Mouse (Mus musculus): Measurements from ENCODE around the gene Hbb-bh1. TPM values are rescaled to one million over a fixed set of nuclear protein-coding genes. Genes with fewer than 3 reads are reported as not detected.
A peak's percentile ranks its signal among the peaks of the same experiment; 100 is the strongest.

Gene Hbb-bh1
- polyA plus RNA-seq (2012; rRNA removed) = 4.5 and 6.0 TPM in 2 replicates

- no peak for TF ChIP-seq POLR2A (IDR thresholded peaks at IDR 0.05; ENCODE audit: borderline replicate concordance, extremely low read depth, insufficient read depth, insufficient read length, poor library complexity, severe bottlenecking)
- TF ChIP-seq CTCF (IDR thresholded peaks at IDR 0.05; ENCODE audit: borderline replicate concordance, extremely low read depth, insufficient read depth, insufficient read length) = no peak
- no peak for DNase-seq (ENCODE audit: low read depth)
These were observed at the start of gene Hbb-bh1 for GRCm38 (mm10) chr7:103843034-103843433. Hbb-bh1 (minus strand) TSS chr7:103843164.

- DNase-seq (ENCODE audit: low read depth) = no peak
- TF ChIP-seq POLR2A (IDR thresholded peaks at IDR 0.05; ENCODE audit: borderline replicate concordance, extremely low read depth, insufficient read depth, insufficient read length, poor library complexity, severe bottlenecking) = no peak
- no peak for TF ChIP-seq CTCF (IDR thresholded peaks at IDR 0.05; ENCODE audit: borderline replicate concordance, extremely low read depth, insufficient read depth, insufficient read length)
These were observed 43.2 kb upstream of the Hbb-bh1 start, which contains the start of gene Olfr66 for GRCm38 (mm10) chr7:103886152-103886551. Olfr66 (minus strand) TSS chr7:103886252.

GRCm38 (mm10) chr7:103877093-103877492, 34.1 kb upstream of the Hbb-bh1 start:
- TF ChIP-seq POLR2A (IDR thresholded peaks at IDR 0.05; ENCODE audit: borderline replicate concordance, extremely low read depth, insufficient read depth, insufficient read length, poor library complexity, severe bottlenecking) (no peak), CTCF (IDR thresholded peaks at IDR 0.05; ENCODE audit: borderline replicate concordance, extremely low read depth, insufficient read depth, insufficient read length) (no peak)
- no peak for DNase-seq (ENCODE audit: low read depth)

- DNase-seq (ENCODE audit: low read depth) = peak; percentile 1
- TF ChIP-seq POLR2A (IDR thresholded peaks at IDR 0.05; ENCODE audit: borderline replicate concordance, extremely low read depth, insufficient read depth, insufficient read length, poor library complexity, severe bottlenecking) (no peak), CTCF (IDR thresholded peaks at IDR 0.05; ENCODE audit: borderline replicate concordance, extremely low read depth, insufficient read depth, insufficient read length) (no peak)
These were observed 31.5 kb upstream of the Hbb-bh1 start for GRCm38 (mm10) chr7:103874451-103874850.

- peak; percentile 27 for DNase-seq (ENCODE audit: low read depth)
These were observed 30.1 kb upstream of the Hbb-bh1 start for GRCm38 (mm10) chr7:103873064-103873463.

GRCm38 (mm10) chr7:103870667-103871066, 27.7 kb upstream of the Hbb-bh1 start:
- TF ChIP-seq POLR2A (IDR thresholded peaks at IDR 0.05; ENCODE audit: borderline replicate concordance, extremely low read depth, insufficient read depth, insufficient read length, poor library complexity, severe bottlenecking) (no peak), CTCF (IDR thresholded peaks at IDR 0.05; ENCODE audit: borderline replicate concordance, extremely low read depth, insufficient read depth, insufficient read length) (no peak)
- no peak for DNase-seq (ENCODE audit: low read depth)

More at GRCm38 (mm10) chr7:103873064-103873463, 30.1 kb upstream of the Hbb-bh1 start:
- TF ChIP-seq POLR2A (IDR thresholded peaks at IDR 0.05; ENCODE audit: borderline replicate concordance, extremely low read depth, insufficient read depth, insufficient read length, poor library complexity, severe bottlenecking) (no peak), CTCF (IDR thresholded peaks at IDR 0.05; ENCODE audit: borderline replicate concordance, extremely low read depth, insufficient read depth, insufficient read length) (no peak)

- no peak for DNase-seq (ENCODE audit: low read depth)
- TF ChIP-seq POLR2A (IDR thresholded peaks at IDR 0.05; ENCODE audit: borderline replicate concordance, extremely low read depth, insufficient read depth, insufficient read length, poor library complexity, severe bottlenecking) = no peak
- TF ChIP-seq CTCF (IDR thresholded peaks at IDR 0.05; ENCODE audit: borderline replicate concordance, extremely low read depth, insufficient read depth, insufficient read length) = no peak
These were observed 22.8 kb upstream of the Hbb-bh1 start for GRCm38 (mm10) chr7:103865716-103866115.

- TF ChIP-seq CTCF (IDR thresholded peaks at IDR 0.05; ENCODE audit: borderline replicate concordance, extremely low read depth, insufficient read depth, insufficient read length) (no peak), POLR2A (IDR thresholded peaks at IDR 0.05; ENCODE audit: borderline replicate concordance, extremely low read depth, insufficient read depth, insufficient read length, poor library complexity, severe bottlenecking) (no peak)
These were observed 18.6 kb upstream of the Hbb-bh1 start for GRCm38 (mm10) chr7:103861531-103861930.

GRCm38 (mm10) chr7:103860855-103861254, 17.9 kb upstream of the Hbb-bh1 start:
- TF ChIP-seq CTCF (IDR thresholded peaks at IDR 0.05; ENCODE audit: borderline replicate concordance, extremely low read depth, insufficient read depth, insufficient read length) = no peak
- TF ChIP-seq POLR2A (IDR thresholded peaks at IDR 0.05; ENCODE audit: borderline replicate concordance, extremely low read depth, insufficient read depth, insufficient read length, poor library complexity, severe bottlenecking) = no peak
- peak; percentile 8 for DNase-seq (ENCODE audit: low read depth)

More at GRCm38 (mm10) chr7:103861531-103861930, 18.6 kb upstream of the Hbb-bh1 start:
- DNase-seq (ENCODE audit: low read depth) = no peak

- TF ChIP-seq POLR2A (IDR thresholded peaks at IDR 0.05; ENCODE audit: borderline replicate concordance, extremely low read depth, insufficient read depth, insufficient read length, poor library complexity, severe bottlenecking) (no peak), CTCF (IDR thresholded peaks at IDR 0.05; ENCODE audit: borderline replicate concordance, extremely low read depth, insufficient read depth, insufficient read length) (no peak)
These were observed 16.1 kb upstream of the Hbb-bh1 start for GRCm38 (mm10) chr7:103859076-103859475.

GRCm38 (mm10) chr7:103854669-103855068, 11.7 kb upstream of the Hbb-bh1 start:
- TF ChIP-seq CTCF (IDR thresholded peaks at IDR 0.05; ENCODE audit: borderline replicate concordance, extremely low read depth, insufficient read depth, insufficient read length) (no peak), POLR2A (IDR thresholded peaks at IDR 0.05; ENCODE audit: borderline replicate concordance, extremely low read depth, insufficient read depth, insufficient read length, poor library complexity, severe bottlenecking) (no peak)
- DNase-seq (ENCODE audit: low read depth) = no peak

More at GRCm38 (mm10) chr7:103859076-103859475, 16.1 kb upstream of the Hbb-bh1 start:
- DNase-seq (ENCODE audit: low read depth) = no peak

GRCm38 (mm10) chr7:103853090-103853489, 10.1 kb upstream of the Hbb-bh1 start, which contains the start of gene Hbb-y:
Hbb-y (minus strand) TSS chr7:103853216.
- TF ChIP-seq CTCF (IDR thresholded peaks at IDR 0.05; ENCODE audit: borderline replicate concordance, extremely low read depth, insufficient read depth, insufficient read length) (no peak), POLR2A (IDR thresholded peaks at IDR 0.05; ENCODE audit: borderline replicate concordance, extremely low read depth, insufficient read depth, insufficient read length, poor library complexity, severe bottlenecking) (no peak)
- no peak for DNase-seq (ENCODE audit: low read depth)
